Mouse (Mus musculus): ENCODE results near the gene Zzef1. TPM values are rescaled to one million over a fixed set of nuclear protein-coding genes. Genes with fewer than 3 reads are reported as not detected.

Zzef1 gene
- polyA plus RNA-seq, 1 experiment from 2014 or later: 18.0 TPM

- H3K9me3 ChIP-seq (ENCODE audit: control insufficient read depth, low read length): no peaks in the 10 kb centered on the region
- no peak overlapping the region for H3K9ac ChIP-seq (replicated peaks; ENCODE audit: low read length)
- DNase-seq (no peak), ATAC-seq (ENCODE audit: low FRiP score, low TSS enrichment) (no peak)
- no peaks in the 10 kb centered on the region for H3K4me1 ChIP-seq (ENCODE audit: control insufficient read depth, insufficient read depth, low read length)
- H3K36me3 ChIP-seq (ENCODE audit: control insufficient read depth, insufficient read depth, low read length): peaks cover 90% of the 10 kb centered on the region
- H3K27me3 ChIP-seq (ENCODE audit: control insufficient read depth, insufficient read depth, low read length): no peaks in the 10 kb centered on the region
- WGBS: 87% methylated on average over 1 of the region's 1 CpGs
- H3K27ac ChIP-seq (replicated peaks; ENCODE audit: low read depth, low read length): no peak overlapping the region
- no peak overlapping the region for H3K4me3 ChIP-seq (replicated peaks; ENCODE audit: low read depth, low read length)
- no peak overlapping the region for H3K4me2 ChIP-seq (ENCODE audit: low read length)
Observed at GRCm38 (mm10) chr11:72872061-72872460, 76.0 kb downstream of the Zzef1 start.

- H3K36me3 ChIP-seq (ENCODE audit: control insufficient read depth, insufficient read depth, low read length): peaks cover 75% of the 10 kb centered on the region
Observed at GRCm38 (mm10) chr11:72892623-72893022, 96.6 kb downstream of the Zzef1 start.

GRCm38 (mm10) chr11:72908391-72908790, 112.4 kb downstream of the Zzef1 start:
- Histone ChIP-seq H3K4me3 (replicated peaks; ENCODE audit: low read depth, low read length) (no peak overlapping the region), H3K36me3 (ENCODE audit: control insufficient read depth, insufficient read depth, low read length) (peaks cover 72% of the 10 kb centered on the region), H3K9ac (replicated peaks; ENCODE audit: low read length) (no peak overlapping the region), H3K4me2 (ENCODE audit: low read length) (no peak overlapping the region), H3K4me1 (ENCODE audit: control insufficient read depth, insufficient read depth, low read length) (no peaks in the 10 kb centered on the region), H3K9me3 (ENCODE audit: control insufficient read depth, low read length) (no peaks in the 10 kb centered on the region), H3K27me3 (ENCODE audit: control insufficient read depth, insufficient read depth, low read length) (no peaks in the 10 kb centered on the region), H3K27ac (replicated peaks; ENCODE audit: low read depth, low read length) (no peak overlapping the region)
- ATAC-seq (ENCODE audit: low FRiP score, low TSS enrichment) (no peak), DNase-seq (no peak)
- WGBS: 92% methylated on average over 4 of the region's 4 CpGs

More at GRCm38 (mm10) chr11:72892623-72893022, 96.6 kb downstream of the Zzef1 start:
- no peak overlapping the region for H3K4me2 ChIP-seq (ENCODE audit: low read length)
- no peak overlapping the region for H3K4me3 ChIP-seq (replicated peaks; ENCODE audit: low read depth, low read length)
- 90% methylated on average over 1 of the region's 1 CpGs for WGBS
- no peaks in the 10 kb centered on the region for H3K9me3 ChIP-seq (ENCODE audit: control insufficient read depth, low read length)
- H3K27ac ChIP-seq (replicated peaks; ENCODE audit: low read depth, low read length): no peak overlapping the region
- H3K9ac ChIP-seq (replicated peaks; ENCODE audit: low read length): no peak overlapping the region
- no peaks in the 10 kb centered on the region for H3K27me3 ChIP-seq (ENCODE audit: control insufficient read depth, insufficient read depth, low read length)
- DNase-seq: no peak
- no peaks in the 10 kb centered on the region for H3K4me1 ChIP-seq (ENCODE audit: control insufficient read depth, insufficient read depth, low read length)
- no peak for ATAC-seq (ENCODE audit: low FRiP score, low TSS enrichment)

GRCm38 (mm10) chr11:72917299-72917996, 121.4 kb downstream of the Zzef1 start:
- Histone ChIP-seq H3K4me3 (replicated peaks; ENCODE audit: low read depth, low read length) (no peak overlapping the region), H3K9me3 (ENCODE audit: control insufficient read depth, low read length) (no peaks in the 10 kb centered on the region), H3K4me1 (ENCODE audit: control insufficient read depth, insufficient read depth, low read length) (no peaks in the 10 kb centered on the region), H3K4me2 (ENCODE audit: low read length) (no peak overlapping the region), H3K27me3 (ENCODE audit: control insufficient read depth, insufficient read depth, low read length) (no peaks in the 10 kb centered on the region), H3K9ac (replicated peaks; ENCODE audit: low read length) (no peak overlapping the region), H3K27ac (replicated peaks; ENCODE audit: low read depth, low read length) (no peak overlapping the region), H3K36me3 (ENCODE audit: control insufficient read depth, insufficient read depth, low read length) (peaks cover 92% of the 10 kb centered on the region)
- no peak for ATAC-seq (ENCODE audit: low FRiP score, low TSS enrichment)
- 84% methylated on average over 7 of the region's 7 CpGs for whole genome bisulfite sequencing
- DNase-seq: no peak

GRCm38 (mm10) chr11:72923116-72923515, 127.1 kb downstream of the Zzef1 start:
- no peaks in the 10 kb centered on the region for H3K4me1 ChIP-seq (ENCODE audit: control insufficient read depth, insufficient read depth, low read length)
- ATAC-seq (ENCODE audit: low FRiP score, low TSS enrichment): no peak
- no peak for DNase-seq
- H3K4me2 ChIP-seq (ENCODE audit: low read length): no peak overlapping the region
- H3K36me3 ChIP-seq (ENCODE audit: control insufficient read depth, insufficient read depth, low read length): peaks cover 79% of the 10 kb centered on the region
- no peak overlapping the region for H3K4me3 ChIP-seq (replicated peaks; ENCODE audit: low read depth, low read length)
- H3K9me3 ChIP-seq (ENCODE audit: control insufficient read depth, low read length): no peaks in the 10 kb centered on the region
- no peaks in the 10 kb centered on the region for H3K27me3 ChIP-seq (ENCODE audit: control insufficient read depth, insufficient read depth, low read length)
- no peak overlapping the region for H3K9ac ChIP-seq (replicated peaks; ENCODE audit: low read length)
- WGBS: 91% methylated on average over 4 of the region's 4 CpGs
- H3K27ac ChIP-seq (replicated peaks; ENCODE audit: low read depth, low read length): no peak overlapping the region

- Histone ChIP-seq H3K4me2 (ENCODE audit: low read length) (no peak overlapping the region), H3K27ac (replicated peaks; ENCODE audit: low read depth, low read length) (no peak overlapping the region), H3K27me3 (ENCODE audit: control insufficient read depth, insufficient read depth, low read length) (no peaks in the 10 kb centered on the region), H3K9ac (replicated peaks; ENCODE audit: low read length) (no peak overlapping the region), H3K4me3 (replicated peaks; ENCODE audit: low read depth, low read length) (no peak overlapping the region), H3K4me1 (ENCODE audit: control insufficient read depth, insufficient read depth, low read length) (no peaks in the 10 kb centered on the region), H3K36me3 (ENCODE audit: control insufficient read depth, insufficient read depth, low read length) (peaks cover 68% of the 10 kb centered on the region), H3K9me3 (ENCODE audit: control insufficient read depth, low read length) (no peaks in the 10 kb centered on the region)
- DNase-seq: no peak
- no peak for ATAC-seq (ENCODE audit: low FRiP score, low TSS enrichment)
- WGBS: 97% methylated on average over 1 of the region's 1 CpGs
Observed at GRCm38 (mm10) chr11:72924458-72924857, 128.4 kb downstream of the Zzef1 start.

GRCm38 (mm10) chr11:72925067-72925466, 129.0 kb downstream of the Zzef1 start:
- Histone ChIP-seq H3K36me3 (ENCODE audit: control insufficient read depth, insufficient read depth, low read length) (peaks cover 64% of the 10 kb centered on the region), H3K27ac (replicated peaks; ENCODE audit: low read depth, low read length) (no peak overlapping the region), H3K4me1 (ENCODE audit: control insufficient read depth, insufficient read depth, low read length) (no peaks in the 10 kb centered on the region), H3K4me2 (ENCODE audit: low read length) (no peak overlapping the region), H3K9me3 (ENCODE audit: control insufficient read depth, low read length) (no peaks in the 10 kb centered on the region), H3K4me3 (replicated peaks; ENCODE audit: low read depth, low read length) (no peak overlapping the region), H3K27me3 (ENCODE audit: control insufficient read depth, insufficient read depth, low read length) (no peaks in the 10 kb centered on the region), H3K9ac (replicated peaks; ENCODE audit: low read length) (no peak overlapping the region)
- 57% methylated on average over 2 of the region's 2 CpGs for WGBS
- ATAC-seq (ENCODE audit: low FRiP score, low TSS enrichment) (no peak), DNase-seq (peak; percentile 4)

GRCm38 (mm10) chr11:72926226-72926890, 130.3 kb downstream of the Zzef1 start:
- H3K36me3 ChIP-seq (ENCODE audit: control insufficient read depth, insufficient read depth, low read length): peaks cover 53% of the 10 kb centered on the region
- no peaks in the 10 kb centered on the region for H3K9me3 ChIP-seq (ENCODE audit: control insufficient read depth, low read length)
- H3K27ac ChIP-seq (replicated peaks; ENCODE audit: low read depth, low read length): no peak overlapping the region
- no peak; the same call in 1 of the 2 replicates for ATAC-seq (ENCODE audit: low FRiP score, low TSS enrichment)
- 53% methylated on average over 13 of the region's 13 CpGs for WGBS
- H3K4me2 ChIP-seq (ENCODE audit: low read length): no peak overlapping the region
- H3K27me3 ChIP-seq (ENCODE audit: control insufficient read depth, insufficient read depth, low read length): no peaks in the 10 kb centered on the region
- H3K4me1 ChIP-seq (ENCODE audit: control insufficient read depth, insufficient read depth, low read length): no peaks in the 10 kb centered on the region
- peak; percentile 76 for DNase-seq
- no peak overlapping the region for H3K4me3 ChIP-seq (replicated peaks; ENCODE audit: low read depth, low read length)
- no peak overlapping the region for H3K9ac ChIP-seq (replicated peaks; ENCODE audit: low read length)

- WGBS: 52% methylated on average over 2 of the region's 2 CpGs
- no peak for ATAC-seq (ENCODE audit: low FRiP score, low TSS enrichment)
- Histone ChIP-seq H3K27me3 (ENCODE audit: control insufficient read depth, insufficient read depth, low read length) (no peaks in the 10 kb centered on the region), H3K9ac (replicated peaks; ENCODE audit: low read length) (no peak overlapping the region), H3K4me3 (replicated peaks; ENCODE audit: low read depth, low read length) (no peak overlapping the region), H3K27ac (replicated peaks; ENCODE audit: low read depth, low read length) (no peak overlapping the region), H3K9me3 (ENCODE audit: control insufficient read depth, low read length) (no peaks in the 10 kb centered on the region), H3K4me2 (ENCODE audit: low read length) (no peak overlapping the region), H3K4me1 (ENCODE audit: control insufficient read depth, insufficient read depth, low read length) (no peaks in the 10 kb centered on the region), H3K36me3 (ENCODE audit: control insufficient read depth, insufficient read depth, low read length) (peaks cover 34% of the 10 kb centered on the region)
- peak; percentile 20 for DNase-seq
Observed at GRCm38 (mm10) chr11:72928516-72928915, 132.5 kb downstream of the Zzef1 start.

Measured in midbrain, embryonic 14.5 days (tissue).